46 mouse cellular contexts compared by ENCODE assay signal in genomic region chr13:65052660-65053059, GRCm38 (mm10). TPM values are rescaled to one million over a fixed set of nuclear protein-coding genes. Genes with fewer than 3 reads are reported as not detected.
"Had no signal": no experiment of that assay in that cellular context is flagged by ENCODE, and none has a peak within 500 bp of the region (broad histone marks: within the 10 kb centered on the region; RNA-seq: fewer than 3 reads in every experiment).

Gene Prss47 (minus strand): TSS chr13:65052760.

- ATAC-seq: liver, embryonic 12.5 days; liver, postnatal 0 days; lung, postnatal 0 days; midbrain, embryonic 13.5 days; midbrain, embryonic 15.5 days; midbrain, embryonic 16.5 days had no signal

- H3K27me3 ChIP-seq: limb, embryonic 12.5 days; limb, embryonic 13.5 days; limb, embryonic 15.5 days; liver, embryonic 12.5 days; liver, embryonic 13.5 days; liver, embryonic 15.5 days; lung, embryonic 15.5 days; megakaryocyte, embryonic 14.5 days; midbrain, embryonic 12.5 days; midbrain, embryonic 13.5 days; midbrain, embryonic 15.5 days had no signal

- DNase-seq: left cerebral cortex, postnatal 4 days; liver; liver, embryonic 13.5 days; liver, postnatal 0 days; lung, adult 18-20 months; lung, adult 2 months; lung, embryonic 14.5 days; lung, postnatal 10 days; lung, postnatal 14 days; lung, postnatal 36 days; lung, postnatal 4 days; midbrain, embryonic 14.5 days had no signal

- H3K36me3 ChIP-seq: limb, embryonic 10.5 days; limb, embryonic 12.5 days; limb, embryonic 13.5 days; limb, embryonic 15.5 days; liver, embryonic 12.5 days; liver, embryonic 13.5 days; liver, embryonic 15.5 days; lung, embryonic 15.5 days; midbrain, embryonic 10.5 days; midbrain, embryonic 12.5 days; midbrain, embryonic 13.5 days; midbrain, embryonic 15.5 days had no signal

- H3K4me1 ChIP-seq: limb, embryonic 10.5 days; limb, embryonic 12.5 days; limb, embryonic 13.5 days; limb, embryonic 15.5 days; liver, embryonic 12.5 days; liver, embryonic 13.5 days; liver, embryonic 15.5 days; lung, embryonic 15.5 days; megakaryocyte, embryonic 14.5 days; midbrain, embryonic 10.5 days; midbrain, embryonic 12.5 days; midbrain, embryonic 13.5 days; midbrain, embryonic 15.5 days had no signal

- H3K9me3 ChIP-seq: limb, embryonic 10.5 days; limb, embryonic 15.5 days; liver, embryonic 12.5 days; liver, embryonic 13.5 days; liver, embryonic 15.5 days; lung, embryonic 15.5 days; midbrain, embryonic 12.5 days; midbrain, embryonic 15.5 days had no signal

- H3K4me3 ChIP-seq: left cerebral cortex, adult 2 months; limb, embryonic 10.5 days; limb, embryonic 12.5 days; limb, embryonic 13.5 days; limb, embryonic 15.5 days; liver, embryonic 12.5 days; liver, embryonic 13.5 days; liver, embryonic 15.5 days; lung, embryonic 15.5 days; megakaryocyte, embryonic 14.5 days; midbrain, embryonic 10.5 days; midbrain, embryonic 12.5 days; midbrain, embryonic 13.5 days; midbrain, embryonic 15.5 days; myocyte had no signal

- H3K4me2 ChIP-seq: limb, embryonic 12.5 days; limb, embryonic 13.5 days; limb, embryonic 15.5 days; liver, embryonic 11.5 days; liver, embryonic 12.5 days; liver, embryonic 13.5 days; liver, embryonic 15.5 days; lung, embryonic 14.5 days; lung, embryonic 15.5 days; midbrain, embryonic 11.5 days; midbrain, embryonic 12.5 days; midbrain, embryonic 13.5 days; midbrain, embryonic 15.5 days had no signal

- H3K9ac ChIP-seq: limb, embryonic 12.5 days; limb, embryonic 13.5 days; limb, embryonic 15.5 days; liver, embryonic 12.5 days; liver, embryonic 13.5 days; liver, embryonic 14.5 days; liver, embryonic 15.5 days; liver, postnatal 0 days; lung, embryonic 14.5 days; lung, embryonic 15.5 days; midbrain, embryonic 12.5 days; midbrain, embryonic 13.5 days; midbrain, embryonic 15.5 days had no signal

- H3K27ac ChIP-seq: left cerebral cortex, adult 2 months; limb, embryonic 10.5 days; limb, embryonic 12.5 days; limb, embryonic 13.5 days; limb, embryonic 15.5 days; liver, embryonic 12.5 days; liver, embryonic 13.5 days; liver, embryonic 14.5 days; liver, embryonic 15.5 days; lung, embryonic 15.5 days; macrophage; midbrain, embryonic 10.5 days; midbrain, embryonic 12.5 days; midbrain, embryonic 13.5 days; midbrain, embryonic 15.5 days had no signal

RNA-seq across cellular contexts. Expression of gene Prss47, which starts in this region (rescaled TPM):
- total RNA-seq: left cerebral cortex, adult 18-20 months; left cerebral cortex, adult 2 months; left cerebral cortex, adult 8-10 months; left cerebral cortex, postnatal 10 days; left cerebral cortex, postnatal 14 days; left cerebral cortex, postnatal 25 days; left cerebral cortex, postnatal 36 days; left cerebral cortex, postnatal 4 days; liver, adult 2 months; megakaryocyte progenitor cell, adult 5-6 weeks; megakaryocyte-erythroid progenitor cell, adult 5-6 weeks; midbrain, postnatal 0 days had no signal
- polyA plus RNA-seq: limb, embryonic 10.5 days; limb, embryonic 11.5 days; limb, embryonic 12.5 days; limb, embryonic 13.5 days; limb, embryonic 14.5 days; limb, embryonic 15.5 days; liver, adult 2 months; liver, embryonic 11.5 days; liver, embryonic 12.5 days; liver, embryonic 13.5 days; liver, embryonic 14.5 days; liver, embryonic 15.5 days; liver, embryonic 16.5 days; liver, postnatal 0 days; lung, adult 2 months; lung, embryonic 14.5 days; lung, embryonic 15.5 days; lung, embryonic 16.5 days; lung, postnatal 0 days; macrophage; midbrain, embryonic 10.5 days; midbrain, embryonic 11.5 days; midbrain, embryonic 12.5 days; midbrain, embryonic 13.5 days; midbrain, embryonic 14.5 days; midbrain, embryonic 15.5 days; midbrain, embryonic 16.5 days; midbrain, postnatal 0 days; myocyte had no signal
